Mouse (Mus musculus): ENCODE results near the gene Sertad2. TPM values are rescaled to one million over a fixed set of nuclear protein-coding genes. Genes with fewer than 3 reads are reported as not detected.

Gene Sertad2
- polyA plus RNA-seq, 1 experiment from 2014 or later, result 40.5 TPM

DNA sequence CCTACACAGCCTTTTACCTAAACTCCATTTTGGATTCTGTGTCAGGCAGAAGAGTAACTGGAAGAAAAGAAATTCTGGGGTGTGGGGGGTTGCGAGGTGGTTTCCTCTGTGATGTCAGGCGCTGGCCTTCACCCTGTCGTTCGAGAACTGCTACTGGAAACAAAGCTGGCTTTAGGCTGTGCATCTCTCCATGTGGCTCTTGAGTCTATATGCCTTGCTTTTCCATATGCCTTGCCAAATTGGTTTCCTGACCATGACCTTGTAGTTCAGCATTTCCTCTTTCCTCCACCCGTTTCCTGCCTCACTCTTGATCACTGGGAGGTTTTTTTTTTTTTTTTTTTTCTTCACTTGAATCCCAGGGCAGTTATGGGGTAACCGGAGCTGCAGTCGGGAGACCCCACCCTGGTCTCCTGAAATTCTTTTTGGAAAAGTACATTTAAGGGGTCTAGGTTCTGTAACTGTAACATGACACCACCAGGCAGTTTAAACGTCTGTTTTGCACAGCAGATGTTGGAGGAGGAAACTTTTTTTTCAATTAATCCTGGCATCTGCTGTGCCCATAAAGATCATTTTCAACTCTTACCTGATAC lies 33.1 kb downstream of the Sertad2 start:
- Histone ChIP-seq H3K9ac (no peak overlapping the region), H3K4me1 (peaks cover 10% of the 10 kb centered on the region), H3K27ac (peak overlapping the region; percentile 76), H3K4me2 (no peak overlapping the region; the same call in 1 of the 2 replicates), H3K9me3 (no peaks in the 10 kb centered on the region), H3K4me3 (no peak overlapping the region), H3K36me3 (no peaks in the 10 kb centered on the region), H3K27me3 (no peaks in the 10 kb centered on the region)
- 21% methylated on average over 8 of the region's 8 CpGs for WGBS
- ATAC-seq (ENCODE audit: insufficient number of reproducible peaks, insufficient read depth, low FRiP score, low TSS enrichment, low read depth), result peak; percentile 65; the same call in 1 of the 2 replicates

DNA sequence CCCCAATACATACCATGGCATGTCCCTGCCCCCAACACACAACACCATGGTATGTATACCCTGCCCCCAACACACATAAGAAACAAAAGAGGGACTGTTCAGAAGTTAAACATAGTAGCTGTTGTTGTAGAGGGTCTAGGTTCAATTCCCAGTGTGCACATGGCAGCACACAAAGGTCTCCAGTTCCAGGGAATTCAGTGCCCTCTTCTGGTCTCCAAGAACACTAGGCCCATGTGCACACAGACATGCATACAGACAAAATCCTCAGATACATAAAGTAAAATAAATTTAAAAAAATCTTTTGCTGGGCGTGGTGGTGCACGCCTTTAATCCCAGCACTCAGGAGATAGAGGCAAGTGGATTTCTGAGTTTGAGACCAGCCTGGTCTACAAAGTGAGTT lies 39.7 kb downstream of the Sertad2 start:
- Histone ChIP-seq H3K4me3 (no peak overlapping the region), H3K27ac (no peak overlapping the region), H3K9me3 (no peaks in the 10 kb centered on the region), H3K4me2 (no peak overlapping the region), H3K4me1 (0 out of 2 replicates have a peak, but pooled peaks cover 4% of the 10 kb centered on the region), H3K36me3 (no peaks in the 10 kb centered on the region), H3K27me3 (no peaks in the 10 kb centered on the region), H3K9ac (no peak overlapping the region)
- no peak for ATAC-seq (ENCODE audit: insufficient number of reproducible peaks, insufficient read depth, low FRiP score, low TSS enrichment, low read depth)
- WGBS, result 87% methylated on average over 2 of the region's 2 CpGs

DNA sequence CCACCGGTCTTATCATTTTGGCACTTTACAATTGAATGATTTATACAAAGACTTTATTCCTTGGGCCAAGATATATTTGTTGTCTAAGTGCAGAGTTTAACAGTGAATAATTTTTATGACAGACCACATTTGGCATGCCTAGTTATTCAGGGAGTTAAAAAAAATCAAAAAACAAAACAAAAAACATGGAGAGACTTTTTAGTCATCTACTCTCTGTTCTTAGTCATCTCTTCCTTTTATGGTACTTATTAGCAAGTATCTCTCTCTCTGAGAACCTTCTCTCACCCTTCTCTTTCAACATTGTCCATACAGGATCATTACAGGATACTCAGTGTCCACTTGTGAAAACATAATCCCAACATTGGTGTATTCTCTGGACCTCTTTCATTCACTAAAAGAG lies 42.2 kb downstream of the Sertad2 start:
- Histone ChIP-seq H3K4me2 (no peak overlapping the region), H3K9ac (no peak overlapping the region), H3K9me3 (no peaks in the 10 kb centered on the region), H3K36me3 (no peaks in the 10 kb centered on the region), H3K4me1 (peaks cover 15% of the 10 kb centered on the region), H3K27ac (no peak overlapping the region), H3K27me3 (no peaks in the 10 kb centered on the region), H3K4me3 (no peak overlapping the region)
- no peak for ATAC-seq (ENCODE audit: insufficient number of reproducible peaks, insufficient read depth, low FRiP score, low TSS enrichment, low read depth)
- WGBS, result 81% methylated on average over 1 of the region's 1 CpGs

DNA sequence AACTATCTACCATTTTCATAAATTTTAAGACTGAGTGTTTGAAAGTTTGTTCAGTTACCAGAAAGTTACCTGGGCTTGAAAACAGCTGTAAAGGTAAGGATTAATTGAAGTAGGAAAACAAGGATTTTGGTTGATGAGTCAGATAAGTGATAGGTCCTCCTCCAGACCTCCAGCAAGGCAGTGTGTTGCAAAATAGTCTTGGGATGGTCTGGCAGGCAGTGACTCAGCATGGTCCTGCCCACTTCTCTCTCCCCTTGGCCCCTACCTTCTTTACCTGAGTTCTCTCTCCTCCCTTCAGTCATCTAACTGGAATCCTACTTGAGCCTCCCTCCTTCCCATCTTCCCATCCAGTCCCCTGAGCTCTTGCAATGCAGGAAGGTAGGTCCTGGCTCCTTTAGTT lies 43.1 kb downstream of the Sertad2 start:
- no peaks in the 10 kb centered on the region for H3K9me3 ChIP-seq
- peaks cover 15% of the 10 kb centered on the region for H3K4me1 ChIP-seq
- no peak overlapping the region for H3K27ac ChIP-seq
- ATAC-seq (ENCODE audit: insufficient number of reproducible peaks, insufficient read depth, low FRiP score, low TSS enrichment, low read depth), result no peak
- no peak overlapping the region for H3K9ac ChIP-seq
- H3K4me3 ChIP-seq, result no peak overlapping the region
- no peak overlapping the region for H3K4me2 ChIP-seq
- H3K36me3 ChIP-seq, result no peaks in the 10 kb centered on the region
- no peaks in the 10 kb centered on the region for H3K27me3 ChIP-seq

DNA sequence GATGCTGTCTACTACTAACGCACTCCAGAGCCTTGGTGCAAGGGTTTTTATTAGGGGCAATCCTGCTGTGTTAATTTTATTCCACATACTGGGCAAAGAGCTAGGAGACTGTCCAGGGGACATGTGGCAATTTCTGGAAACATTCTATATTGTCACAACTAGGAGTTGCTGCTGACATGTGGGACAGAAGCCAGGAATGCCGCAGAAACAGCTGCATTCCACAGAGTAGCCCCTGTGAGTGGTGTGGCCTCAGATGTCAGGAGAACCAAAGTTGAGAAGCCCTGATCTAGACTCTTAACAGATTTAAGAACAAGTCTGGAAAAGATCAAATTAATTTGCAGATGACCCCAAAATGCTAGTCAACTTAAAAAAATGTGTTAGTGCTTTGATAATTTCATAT lies 46.3 kb downstream of the Sertad2 start:
- 44% methylated on average over 2 of the region's 2 CpGs for WGBS
- H3K9ac ChIP-seq, result no peak overlapping the region
- no peaks in the 10 kb centered on the region for H3K36me3 ChIP-seq
- peaks cover 15% of the 10 kb centered on the region for H3K4me1 ChIP-seq
- ATAC-seq (ENCODE audit: insufficient number of reproducible peaks, insufficient read depth, low FRiP score, low TSS enrichment, low read depth), result no peak
- H3K27me3 ChIP-seq, result no peaks in the 10 kb centered on the region
- H3K27ac ChIP-seq, result no peak overlapping the region
- no peak overlapping the region for H3K4me3 ChIP-seq
- H3K4me2 ChIP-seq, result no peak overlapping the region
- H3K9me3 ChIP-seq, result no peaks in the 10 kb centered on the region

DNA sequence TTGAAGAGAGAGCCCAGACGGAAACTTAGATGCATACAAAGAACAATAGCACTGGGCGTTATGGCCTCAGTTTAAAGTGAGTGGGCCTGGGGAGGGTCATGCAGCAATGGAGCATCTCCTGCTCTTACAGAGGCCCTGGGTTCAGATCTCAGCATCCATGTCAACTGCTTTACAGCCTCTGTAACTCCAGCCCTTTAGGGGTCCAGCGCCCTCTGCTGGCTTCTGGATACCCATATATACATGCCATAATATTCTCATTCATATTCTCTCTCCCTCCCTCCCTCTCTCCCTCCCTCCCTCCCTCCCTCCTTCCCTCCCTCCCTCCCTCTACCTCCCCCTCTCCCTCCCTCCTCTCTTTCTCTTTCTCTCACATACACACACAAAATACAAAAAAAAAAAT lies 49.0 kb downstream of the Sertad2 start:
- H3K27ac ChIP-seq, result no peak overlapping the region
- 74% methylated on average over 3 of the region's 3 CpGs for WGBS
- H3K36me3 ChIP-seq, result no peaks in the 10 kb centered on the region
- H3K27me3 ChIP-seq, result no peaks in the 10 kb centered on the region
- H3K4me3 ChIP-seq, result no peak overlapping the region
- no peak overlapping the region for H3K9ac ChIP-seq
- no peaks in the 10 kb centered on the region for H3K9me3 ChIP-seq
- ATAC-seq (ENCODE audit: insufficient number of reproducible peaks, insufficient read depth, low FRiP score, low TSS enrichment, low read depth), result no peak
- H3K4me1 ChIP-seq, result peaks cover 21% of the 10 kb centered on the region
- H3K4me2 ChIP-seq, result no peak overlapping the region

DNA sequence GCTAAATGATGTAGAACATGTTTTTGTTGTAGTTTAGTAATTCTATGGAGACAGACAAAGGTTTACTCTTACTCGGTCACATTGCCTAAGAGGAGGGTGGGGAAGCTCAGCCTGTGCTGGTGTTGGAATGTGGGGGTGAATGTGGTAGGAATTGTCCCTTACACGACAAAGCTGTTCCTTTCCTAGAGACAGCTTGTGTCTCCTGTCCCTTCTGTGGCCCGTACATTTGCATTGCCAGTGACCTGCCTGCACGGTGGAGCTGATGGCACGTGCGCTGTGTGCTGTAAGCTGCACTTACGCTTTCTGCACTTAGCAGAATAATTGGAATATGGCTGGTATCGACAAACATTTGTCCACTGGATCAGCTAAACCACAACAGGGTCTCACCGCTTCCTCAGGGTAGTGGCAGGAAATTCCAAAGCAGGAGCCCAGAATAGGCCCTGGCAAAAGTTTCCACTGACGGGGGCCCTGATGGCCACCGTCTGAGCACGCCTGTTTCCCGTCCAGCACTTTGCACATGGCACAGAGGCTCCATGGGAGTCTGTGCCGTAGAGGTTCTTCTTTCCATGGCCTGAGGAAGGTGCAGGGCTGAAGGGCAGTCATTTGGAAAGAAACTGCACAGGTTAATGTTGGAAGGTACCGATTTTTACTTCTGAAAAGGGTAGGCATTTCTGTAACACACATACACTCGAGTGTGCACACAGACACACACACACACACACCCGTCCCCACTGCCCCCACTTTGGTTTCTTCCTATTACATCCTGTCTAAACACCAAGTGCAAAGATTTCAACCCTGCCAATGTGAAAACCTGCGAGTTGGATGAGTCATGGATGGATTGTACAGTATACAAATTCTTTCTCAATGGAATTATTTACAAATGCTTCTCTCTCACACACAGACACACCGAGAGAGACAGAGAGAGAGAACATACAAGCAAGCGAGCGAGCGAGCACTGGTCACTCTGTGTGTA lies 51.5 kb downstream of the Sertad2 start:
- H3K4me2 ChIP-seq, result peak overlapping the region; percentile 11; the same call in 1 of the 2 replicates
- no peaks in the 10 kb centered on the region for H3K36me3 ChIP-seq
- no peaks in the 10 kb centered on the region for H3K9me3 ChIP-seq
- peak overlapping the region; percentile 48; the same call in 1 of the 2 replicates for H3K27ac ChIP-seq
- no peaks in the 10 kb centered on the region for H3K27me3 ChIP-seq
- WGBS, result 64% methylated on average over 22 of the region's 22 CpGs
- H3K9ac ChIP-seq, result 0 out of 2 replicates have a peak overlapping the region, but pooled peaks have one; percentile 22
- no peak for ATAC-seq (ENCODE audit: insufficient number of reproducible peaks, insufficient read depth, low FRiP score, low TSS enrichment, low read depth)
- H3K4me3 ChIP-seq, result no peak overlapping the region
- H3K4me1 ChIP-seq, result peaks cover 13% of the 10 kb centered on the region

DNA sequence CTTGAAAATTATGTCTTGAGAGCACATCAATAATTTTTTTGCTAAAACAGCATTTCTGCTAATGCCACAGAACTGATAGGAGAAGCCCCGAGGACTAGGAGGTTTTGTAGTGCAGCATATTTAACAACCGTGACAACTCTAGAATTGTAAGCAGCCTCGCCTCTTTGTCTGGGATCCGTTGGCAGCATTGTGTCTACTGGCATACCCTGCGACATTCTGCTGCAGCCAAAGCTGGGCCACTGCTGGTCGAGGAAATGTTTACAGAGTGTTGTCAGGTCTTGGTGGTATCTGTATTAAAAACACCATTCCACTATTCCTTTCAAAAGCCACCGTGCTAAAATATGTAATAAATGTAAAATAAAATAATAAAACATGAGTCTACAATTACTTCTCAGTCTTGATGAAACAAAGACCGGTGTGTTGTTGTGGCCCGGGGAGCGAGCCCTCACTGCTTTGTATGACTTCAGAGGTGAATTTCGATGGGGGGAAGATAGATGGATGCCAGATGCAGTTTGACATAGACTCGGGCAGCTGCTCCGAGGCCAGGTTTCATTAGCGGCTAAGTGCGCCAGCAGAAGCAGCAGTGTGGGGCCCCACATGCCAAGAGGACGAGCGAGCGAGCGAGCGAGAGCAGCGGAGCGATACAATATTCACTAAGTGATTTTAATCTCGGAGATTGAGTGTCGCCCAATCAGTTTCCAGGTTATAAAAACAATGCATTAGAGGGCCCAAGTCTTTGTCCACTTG lies 60.2 kb downstream of the Sertad2 start:
- whole genome bisulfite sequencing, result 27% methylated on average over 24 of the region's 24 CpGs
- Histone ChIP-seq H3K4me3 (peak overlapping the region; percentile 17), H3K4me2 (peak overlapping the region; percentile 54), H3K27ac (peak overlapping the region; percentile 55), H3K4me1 (peaks cover 17% of the 10 kb centered on the region), H3K27me3 (no peaks in the 10 kb centered on the region), H3K9me3 (no peaks in the 10 kb centered on the region), H3K36me3 (no peaks in the 10 kb centered on the region), H3K9ac (peak overlapping the region; percentile 27; the same call in 1 of the 2 replicates)
- ATAC-seq (ENCODE audit: insufficient number of reproducible peaks, insufficient read depth, low FRiP score, low TSS enrichment, low read depth), result no peak

DNA sequence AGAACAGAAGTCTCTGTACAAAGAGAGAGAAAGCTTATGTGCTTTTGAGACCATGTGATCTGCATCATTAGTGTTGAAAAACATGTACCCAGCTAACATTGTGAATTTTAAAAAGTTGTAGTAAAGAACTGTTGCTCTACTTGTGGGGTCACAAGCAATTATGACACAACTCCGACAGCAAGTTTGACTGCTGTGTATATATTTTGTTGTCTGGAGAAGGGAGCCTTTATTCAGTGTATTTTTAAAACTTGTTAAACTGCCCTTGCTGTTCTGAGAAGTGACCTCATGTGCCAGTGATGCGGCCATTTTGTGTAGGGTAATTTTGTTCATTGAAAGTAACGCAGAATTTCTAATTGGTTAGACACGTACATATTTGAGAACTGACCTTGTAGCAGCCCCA lies 61.1 kb downstream of the Sertad2 start:
- 80% methylated on average over 4 of the region's 4 CpGs for WGBS
- no peak for ATAC-seq (ENCODE audit: insufficient number of reproducible peaks, insufficient read depth, low FRiP score, low TSS enrichment, low read depth)
- H3K4me3 ChIP-seq, result no peak overlapping the region
- no peak overlapping the region for H3K27ac ChIP-seq
- no peaks in the 10 kb centered on the region for H3K36me3 ChIP-seq
- no peak overlapping the region for H3K4me2 ChIP-seq
- H3K27me3 ChIP-seq, result no peaks in the 10 kb centered on the region
- peaks cover 17% of the 10 kb centered on the region for H3K4me1 ChIP-seq
- no peaks in the 10 kb centered on the region for H3K9me3 ChIP-seq
- H3K9ac ChIP-seq, result no peak overlapping the region

DNA sequence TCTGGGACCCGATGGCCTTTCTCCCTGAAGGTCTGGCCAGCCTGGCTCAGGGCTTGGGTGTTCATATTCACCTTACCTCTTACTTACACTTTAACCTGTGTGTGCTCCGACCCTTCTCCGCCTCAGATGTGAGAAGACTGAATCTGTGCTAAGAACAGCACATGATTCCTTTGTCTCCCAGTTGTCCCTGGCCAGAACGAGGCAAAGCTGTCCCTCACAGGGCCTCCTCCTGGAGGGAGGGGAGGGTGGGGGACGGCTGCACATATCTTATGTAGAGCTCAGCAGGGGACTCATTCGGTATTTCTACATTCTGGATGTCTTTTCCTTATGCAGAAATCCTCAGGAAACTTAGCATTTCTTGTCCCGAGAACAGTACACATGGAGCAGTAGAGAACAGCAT lies 62.6 kb downstream of the Sertad2 start:
- H3K27me3 ChIP-seq, result no peaks in the 10 kb centered on the region
- peaks cover 17% of the 10 kb centered on the region for H3K4me1 ChIP-seq
- no peak for ATAC-seq (ENCODE audit: insufficient number of reproducible peaks, insufficient read depth, low FRiP score, low TSS enrichment, low read depth)
- H3K27ac ChIP-seq, result no peak overlapping the region
- no peak overlapping the region for H3K4me2 ChIP-seq
- no peaks in the 10 kb centered on the region for H3K36me3 ChIP-seq
- 58% methylated on average over 7 of the region's 7 CpGs for WGBS
- no peak overlapping the region for H3K4me3 ChIP-seq
- H3K9me3 ChIP-seq, result no peaks in the 10 kb centered on the region
- H3K9ac ChIP-seq, result no peak overlapping the region

DNA sequence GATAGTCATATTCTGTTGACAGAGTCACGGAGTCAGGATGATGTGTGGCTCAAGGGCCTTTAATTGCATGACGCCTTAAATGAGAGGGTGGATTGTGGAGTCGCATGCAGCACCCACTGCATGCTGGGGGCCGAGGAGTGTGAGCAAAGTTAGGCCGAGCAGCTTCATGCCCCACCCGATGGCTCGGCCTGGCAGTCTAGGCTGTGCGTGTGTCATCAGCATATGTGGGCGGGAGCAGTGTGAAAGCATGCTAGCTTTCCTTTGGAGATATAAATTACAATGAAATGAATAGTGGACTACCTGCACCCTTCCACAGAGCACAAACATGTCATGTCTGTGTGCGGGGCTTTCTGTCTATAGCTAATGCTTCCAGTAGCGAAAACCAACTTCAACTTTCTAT lies 65.4 kb downstream of the Sertad2 start:
- no peaks in the 10 kb centered on the region for H3K36me3 ChIP-seq
- H3K4me2 ChIP-seq, result no peak overlapping the region
- WGBS, result 86% methylated on average over 11 of the region's 11 CpGs
- ATAC-seq (ENCODE audit: insufficient number of reproducible peaks, insufficient read depth, low FRiP score, low TSS enrichment, low read depth), result no peak
- no peak overlapping the region for H3K9ac ChIP-seq
- no peaks in the 10 kb centered on the region for H3K9me3 ChIP-seq
- H3K27ac ChIP-seq, result no peak overlapping the region
- peaks cover 7% of the 10 kb centered on the region; the same call in 1 of the 2 replicates for H3K4me1 ChIP-seq
- no peaks in the 10 kb centered on the region for H3K27me3 ChIP-seq
- H3K4me3 ChIP-seq, result no peak overlapping the region
